Mouse (Mus musculus): Measurements from ENCODE around the gene Ctnnal1.

GRCm38 (mm10) chr4:56840297-56840696 is 24.7 kb downstream of the Ctnnal1 start:
- TF ChIP-seq CTCF (conservative IDR thresholded peaks at IDR 0.05 in 1 of 2, IDR thresholded peaks at IDR 0.05 in 1 of 2; ENCODE audit: low read depth in 2 of 2, low read length in 2 of 2) (no peak), POLR2A (IDR thresholded peaks at IDR 0.05; ENCODE audit: low read depth, low read length) (no peak), USF2 (conservative IDR thresholded peaks at IDR 0.05; ENCODE audit: low read depth, low read length) (no peak), BHLHE40 (IDR thresholded peaks at IDR 0.05; ENCODE audit: low read depth, low read length) (no peak), KAT2A (IDR thresholded peaks at IDR 0.05; ENCODE audit: insufficient replicate concordance, low read length) (no peak), MAFK (IDR thresholded peaks at IDR 0.05; ENCODE audit: insufficient replicate concordance, low read length) (no peak), ZKSCAN1 (IDR thresholded peaks at IDR 0.05; ENCODE audit: borderline replicate concordance, low read depth, low read length) (no peak), RAD21 (IDR thresholded peaks at IDR 0.05; ENCODE audit: low read depth, low read length) (no peak), CHD2 (IDR thresholded peaks at IDR 0.05; ENCODE audit: low read length) (no peak), EP300 (IDR thresholded peaks at IDR 0.05; ENCODE audit: low read length) (no peak), MXI1 (IDR thresholded peaks at IDR 0.05; ENCODE audit: low read depth, low read length) (no peak), USF1 (IDR thresholded peaks at IDR 0.05; ENCODE audit: low read depth, low read length) (no peak), MAX (IDR thresholded peaks at IDR 0.05; ENCODE audit: low read length) (no peak), ETS1 (conservative IDR thresholded peaks at IDR 0.05; ENCODE audit: low read depth, low read length) (no peak)
